Mouse (Mus musculus) macrophage (primary cell): ENCODE measurements around the gene Pex1. TPM values are rescaled to one million over a fixed set of nuclear protein-coding genes. Genes with fewer than 3 reads are reported as not detected.
A peak's percentile ranks its signal among the peaks of the same experiment; 100 is the strongest.
"Not testable (repeated sequence)": the region's sequence is repeated elsewhere in the genome, so short reads cannot be mapped to it uniquely, and the experiment has no call there.

Source experiments
- H3K27ac ChIP-seq: fragments of 350-480 bp; formaldehyde crosslinking; 2 replicates; pipeline ENCODE4 v1.9.0; 2021
- H3K36me3 ChIP-seq: fragments of 350-480 bp; formaldehyde crosslinking; 2 replicates; pipeline ENCODE4 v1.9.0; 2021; ENCODE audit errors: inconsistent target
- H3K4me3 ChIP-seq: fragments of 350-480 bp; formaldehyde crosslinking; 2 replicates; pipeline ENCODE4 v1.9.0; 2021; ENCODE audit errors: inconsistent target
- H3K79me2 ChIP-seq: fragments of 350-480 bp; formaldehyde crosslinking; 2 replicates; pipeline ENCODE4 v1.9.0; 2021; ENCODE audit errors: inconsistent target
- WGBS: methylation state at CpG from one replicate; pipeline ENCODE4 v1.1.7; 2026; ENCODE audit warnings: inconsistent platforms; ENCODE audit not compliant: missing documents; 5-methylcytosine and 5-hydroxymethylcytosine counted together
- polyA plus RNA-seq: library from polyadenylated mRNA; stranded (reverse); fragments of 250-400 nt; gene quantifications from 3 replicates; pipeline ENCODE4 v1.2.4, GENCODE M21; 2018; ENCODE audit warnings: inconsistent platforms

Pex1 gene
- polyA plus RNA-seq, 1 experiment from 2014 or later, result 7.6 TPM

DNA sequence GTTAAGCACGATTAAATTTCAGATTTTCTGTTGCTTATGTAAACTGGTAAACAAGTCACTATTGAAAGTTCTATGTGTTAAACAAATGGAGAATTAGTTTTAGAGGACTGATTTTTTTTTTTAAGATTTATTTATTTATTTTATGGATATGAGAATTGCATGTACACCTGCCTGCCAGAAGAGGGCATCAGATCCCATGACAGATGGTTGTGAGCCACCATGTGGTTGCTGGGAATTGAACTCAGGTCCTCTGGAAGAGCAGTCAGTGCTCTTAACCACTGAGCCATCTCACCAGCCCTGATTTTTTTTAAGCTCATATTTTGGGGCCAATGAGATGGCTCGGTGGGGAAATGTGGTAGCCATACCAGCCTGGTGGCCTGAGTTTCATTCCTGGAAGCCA is 16.0 kb downstream of the Pex1 start:
- not testable (repeated sequence) for H3K4me3 ChIP-seq, H3K79me2 ChIP-seq, H3K27ac ChIP-seq
- 100% methylated on average over 2 of the region's 2 CpGs for WGBS
- peaks cover 34% of the 10 kb centered on the region for H3K36me3 ChIP-seq

DNA sequence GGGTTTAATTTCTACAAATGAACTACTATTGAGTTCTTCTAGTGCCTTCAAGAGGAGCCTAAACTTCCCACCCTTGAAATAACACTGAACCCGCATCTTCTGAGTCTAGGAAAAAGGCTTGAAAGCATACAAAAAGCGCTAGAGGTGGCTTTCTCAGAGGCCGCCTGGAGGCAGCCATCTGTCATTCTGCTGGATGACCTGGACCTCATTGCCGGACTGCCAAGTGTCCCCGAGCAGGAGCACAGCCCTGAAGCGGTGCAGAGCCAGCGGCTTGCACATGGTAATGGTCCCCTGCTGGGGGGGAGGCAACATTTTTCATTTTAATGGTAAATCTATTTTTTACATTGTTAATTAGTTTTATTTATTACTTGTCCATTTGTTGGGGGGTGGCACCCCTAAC is 24.6 kb downstream of the Pex1 start:
- Histone ChIP-seq H3K27ac (no peak overlapping the region), H3K79me2 (no peaks in the 10 kb centered on the region), H3K36me3 (peaks cover 52% of the 10 kb centered on the region), H3K4me3 (no peak overlapping the region)
- WGBS, result 96% methylated on average over 7 of the region's 7 CpGs

DNA sequence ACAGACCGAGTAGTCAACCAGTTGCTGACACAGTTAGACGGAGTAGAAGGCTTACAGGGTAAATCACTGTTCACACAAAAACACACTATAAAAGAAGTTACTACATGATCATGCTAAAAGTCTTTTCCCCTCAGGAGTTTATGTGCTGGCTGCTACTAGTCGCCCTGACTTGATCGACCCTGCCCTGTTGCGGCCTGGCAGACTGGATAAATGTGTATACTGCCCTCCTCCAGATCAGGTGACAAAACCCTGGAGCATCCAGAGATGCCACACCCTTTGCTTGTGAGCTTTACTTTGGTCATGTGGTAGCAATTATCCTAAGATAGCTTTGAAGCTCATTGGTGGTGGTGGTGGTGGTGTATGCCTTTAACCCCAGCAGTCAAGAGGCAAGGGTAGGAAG is 34.2 kb downstream of the Pex1 start:
- Histone ChIP-seq H3K4me3 (no peak overlapping the region), H3K79me2 (no peaks in the 10 kb centered on the region), H3K36me3 (peaks cover 43% of the 10 kb centered on the region), H3K27ac (no peak overlapping the region)
- WGBS, result 100% methylated on average over 5 of the region's 5 CpGs

DNA sequence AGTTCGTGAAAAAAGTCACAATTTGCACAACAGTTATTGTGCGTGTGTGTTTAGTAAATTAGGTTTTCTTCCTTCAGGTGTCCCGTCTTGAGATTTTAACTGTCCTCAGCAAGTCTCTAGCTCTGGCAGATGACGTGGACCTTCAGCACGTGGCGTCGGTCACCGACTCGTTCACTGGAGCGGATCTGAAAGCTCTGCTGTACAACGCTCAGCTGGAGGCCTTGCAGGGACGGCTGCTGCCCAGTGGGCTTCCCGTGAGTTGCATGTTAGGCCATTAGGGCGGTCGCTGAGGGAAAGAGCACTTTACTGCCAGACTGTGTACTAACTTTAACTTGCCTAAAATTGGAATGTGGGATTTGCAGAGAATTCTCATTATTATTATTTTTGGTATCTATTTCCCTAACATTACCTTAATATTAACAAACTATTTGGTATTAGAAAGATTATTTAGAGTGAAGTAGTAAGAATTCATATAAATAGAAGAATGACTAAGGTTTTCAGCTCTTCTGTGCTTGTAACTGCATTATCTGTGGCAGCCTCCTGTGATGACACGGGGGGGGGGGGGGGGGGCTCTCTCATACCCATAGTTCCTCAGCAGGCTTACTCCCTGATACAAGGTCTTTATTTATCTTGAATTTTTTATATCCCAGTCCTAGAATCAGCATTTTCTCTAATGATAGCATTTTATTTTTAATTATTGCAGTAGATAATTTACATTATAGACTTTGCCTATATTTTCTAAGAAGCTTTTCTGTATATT is 35.8 kb downstream of the Pex1 start:
- 95% methylated on average over 16 of the region's 16 CpGs for WGBS
- no peaks in the 10 kb centered on the region for H3K79me2 ChIP-seq
- no peak overlapping the region for H3K27ac ChIP-seq
- no peak overlapping the region for H3K4me3 ChIP-seq
- peaks cover 39% of the 10 kb centered on the region for H3K36me3 ChIP-seq

GRCm38 (mm10) chr5:3632285-3632684 is 36.4 kb downstream of the Pex1 start:
- no peak overlapping the region for H3K4me3 ChIP-seq
- no peak overlapping the region for H3K27ac ChIP-seq
- WGBS, result 94% methylated on average over 5 of the region's 5 CpGs
- H3K36me3 ChIP-seq, result peaks cover 38% of the 10 kb centered on the region
- no peaks in the 10 kb centered on the region for H3K79me2 ChIP-seq

DNA sequence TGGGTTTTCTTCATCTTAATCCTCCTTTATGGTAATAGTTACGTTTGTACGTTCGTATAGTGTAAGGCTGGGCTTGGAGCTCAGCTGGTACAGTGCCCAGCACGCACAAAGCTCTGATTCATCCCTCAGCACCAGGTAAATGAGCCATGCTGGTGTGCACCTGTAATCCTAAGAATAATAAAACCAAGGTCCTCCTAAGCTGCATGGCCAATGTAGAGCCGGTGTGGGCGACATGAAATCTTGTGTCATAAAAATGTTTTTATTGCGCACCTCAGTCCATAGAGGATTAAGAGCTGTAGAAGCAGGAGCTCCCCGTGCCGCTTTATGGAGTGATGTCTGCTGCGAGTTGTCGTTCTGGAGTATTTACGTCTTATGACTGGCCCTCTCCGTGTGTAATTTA is 37.4 kb downstream of the Pex1 start:
- peaks cover 34% of the 10 kb centered on the region for H3K36me3 ChIP-seq
- H3K27ac ChIP-seq, result no peak overlapping the region

DNA sequence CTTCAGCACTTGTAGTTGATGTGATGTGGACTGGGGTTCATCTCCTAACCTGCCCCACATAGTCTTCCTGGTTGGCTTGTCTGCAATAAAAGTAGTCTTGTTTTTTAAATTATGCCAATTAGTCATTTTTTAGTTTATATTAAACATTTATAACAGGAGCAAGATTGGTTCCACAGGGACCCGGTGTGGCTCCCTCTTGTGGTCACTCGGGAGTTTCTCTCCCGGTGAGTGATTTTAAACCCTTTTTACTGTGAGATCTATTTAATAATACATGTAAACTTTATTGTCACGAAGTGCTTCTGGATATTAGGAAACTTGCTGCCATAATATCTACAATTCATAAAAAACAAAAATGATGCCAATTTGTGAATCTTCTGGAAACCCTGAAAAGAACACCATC is 38.1 kb downstream of the Pex1 start:
- Histone ChIP-seq H3K79me2 (no peaks in the 10 kb centered on the region), H3K36me3 (peaks cover 34% of the 10 kb centered on the region), H3K27ac (no peak overlapping the region), H3K4me3 (no peak overlapping the region)
- WGBS, result 88% methylated on average over 4 of the region's 4 CpGs

More for the DNA sequence above, 37.4 kb downstream of the Pex1 start:
- Histone ChIP-seq H3K79me2 (no peaks in the 10 kb centered on the region), H3K4me3 (no peak overlapping the region)
- 92% methylated on average over 13 of the region's 13 CpGs for WGBS

GRCm38 (mm10) chr5:3635286-3635685 is 39.4 kb downstream of the Pex1 start:
- Histone ChIP-seq H3K4me3 (no peak overlapping the region), H3K27ac (no peak overlapping the region), H3K79me2 (no peaks in the 10 kb centered on the region), H3K36me3 (peaks cover 31% of the 10 kb centered on the region)
- WGBS, result 89% methylated on average over 7 of the region's 8 CpGs

DNA sequence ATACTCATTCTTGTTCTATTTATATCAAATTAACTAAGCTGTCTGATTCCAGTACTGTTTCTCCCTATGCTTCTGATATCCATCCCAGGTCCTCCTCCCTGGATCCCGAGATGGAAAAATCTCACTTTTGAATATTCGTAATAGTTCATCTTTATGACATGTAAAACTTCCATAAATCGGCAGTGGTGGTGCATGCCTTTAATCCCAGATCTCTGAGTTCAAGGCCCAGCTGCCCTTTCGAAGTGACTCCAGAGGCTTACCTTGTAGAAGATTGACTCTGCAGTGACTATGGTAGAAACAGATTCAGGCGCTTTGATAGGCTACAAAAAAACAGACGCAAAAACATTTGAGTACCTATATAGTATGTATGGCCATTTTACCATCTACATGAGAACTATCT is 48.8 kb downstream of the Pex1 start:
- peaks cover 16% of the 10 kb centered on the region for H3K36me3 ChIP-seq
- 93% methylated on average over 6 of the region's 6 CpGs for WGBS
- peaks cover 38% of the 10 kb centered on the region for H3K79me2 ChIP-seq
- H3K27ac ChIP-seq, result no peak overlapping the region
- H3K4me3 ChIP-seq, result no peak overlapping the region

DNA sequence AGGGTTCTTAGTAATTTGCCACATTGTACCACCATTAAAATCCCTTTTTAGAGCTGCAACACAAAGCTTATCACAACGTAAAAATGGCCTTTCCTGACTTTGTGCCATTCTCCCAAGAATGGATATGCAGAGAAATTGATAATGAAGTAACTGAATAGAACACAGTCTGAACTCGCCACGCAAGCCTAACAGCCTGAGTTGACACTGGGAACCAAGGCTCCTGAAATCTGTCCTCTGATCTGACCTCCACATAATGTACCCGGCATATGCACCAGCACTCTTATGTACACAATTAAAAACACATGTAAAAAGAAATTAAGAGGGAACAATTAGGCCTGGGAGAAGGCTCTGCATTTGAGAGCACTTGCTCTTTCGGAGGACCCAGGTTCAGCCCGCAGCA is 49.5 kb downstream of the Pex1 start:
- H3K36me3 ChIP-seq, result peaks cover 14% of the 10 kb centered on the region
- 99% methylated on average over 6 of the region's 6 CpGs for WGBS
- H3K79me2 ChIP-seq, result peaks cover 38% of the 10 kb centered on the region
- no peak overlapping the region for H3K4me3 ChIP-seq
- H3K27ac ChIP-seq, result no peak overlapping the region

GRCm38 (mm10) chr5:3646539-3646938 is 50.7 kb downstream of the Pex1 start:
- Histone ChIP-seq H3K79me2 (peaks cover 38% of the 10 kb centered on the region), H3K27ac (peak overlapping the region; percentile 33; the same call in 1 of the 2 replicates), H3K4me3 (peak overlapping the region; percentile 56), H3K36me3 (peaks cover 4% of the 10 kb centered on the region; the same call in 1 of the 2 replicates)
- WGBS, result 17% methylated on average over 6 of the region's 6 CpGs

DNA sequence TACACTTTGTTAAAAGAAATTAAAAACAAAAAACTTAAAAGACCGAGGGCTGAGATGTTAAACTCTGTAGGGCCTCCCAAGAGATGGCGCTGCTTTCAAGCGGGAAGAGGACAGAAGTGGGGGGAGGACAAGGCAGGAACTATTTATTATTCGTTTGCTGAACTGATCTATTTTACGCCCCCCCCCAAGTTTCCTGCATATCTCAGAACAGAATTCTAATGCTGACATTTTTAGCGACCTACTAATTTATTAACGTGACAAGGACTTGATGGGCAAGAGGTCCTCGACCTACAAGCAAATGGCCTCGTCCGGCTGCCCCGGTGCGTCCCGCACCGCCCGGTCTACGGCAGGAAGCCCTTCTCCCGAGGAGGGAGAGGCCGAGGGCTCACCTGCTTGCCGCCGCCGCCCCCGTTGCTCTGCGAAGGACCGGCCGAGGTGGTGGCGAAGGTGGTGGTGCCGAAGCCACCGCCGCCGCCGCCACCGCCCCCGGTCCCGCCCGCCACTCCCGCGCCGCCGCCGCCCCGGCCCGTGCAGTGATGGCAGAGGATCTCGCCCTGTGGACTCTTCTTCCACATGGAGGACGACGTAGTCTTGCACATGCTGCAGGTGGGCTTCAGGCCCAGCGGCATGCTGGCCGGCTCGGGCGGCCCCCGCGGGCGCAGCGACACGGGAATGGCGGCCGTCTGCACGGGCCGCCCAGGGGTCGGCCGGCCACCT is 51.3 kb downstream of the Pex1 start:
- Histone ChIP-seq H3K27ac (peak overlapping the region; percentile 33; the same call in 1 of the 2 replicates), H3K79me2 (peaks cover 38% of the 10 kb centered on the region), H3K36me3 (no peaks in the 10 kb centered on the region), H3K4me3 (peak overlapping the region; percentile 56)
- under 1% methylated on average over 44 of the region's 60 CpGs for WGBS

DNA sequence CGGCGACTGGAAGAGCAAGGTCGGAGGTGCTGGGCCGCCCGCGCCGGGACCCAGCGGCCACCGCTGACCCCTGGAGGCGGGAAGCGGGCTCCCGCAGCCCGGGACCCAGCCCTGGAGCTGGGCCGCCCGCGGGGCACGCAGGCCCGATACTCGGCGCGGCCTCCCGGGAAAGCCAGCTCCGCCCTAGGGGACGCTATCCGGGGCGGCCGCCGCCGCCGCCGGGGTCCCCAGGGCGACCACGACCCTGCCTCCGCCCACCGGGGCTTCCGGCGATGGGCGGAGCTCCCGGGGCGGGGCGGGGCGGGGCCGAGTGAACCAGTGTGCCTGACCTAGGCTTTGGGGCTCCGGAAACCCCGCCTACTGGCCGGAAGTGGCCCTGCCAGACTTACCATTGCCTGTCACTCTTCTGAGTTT is 51.8 kb downstream of the Pex1 start:
- H3K4me3 ChIP-seq, result no peak overlapping the region
- peaks cover 38% of the 10 kb centered on the region for H3K79me2 ChIP-seq
- no peaks in the 10 kb centered on the region for H3K36me3 ChIP-seq
- no peak overlapping the region for H3K27ac ChIP-seq
- WGBS, result 0% methylated on average over 26 of the region's 46 CpGs

GRCm38 (mm10) chr5:3648206-3648848 is 52.5 kb downstream of the Pex1 start:
- Histone ChIP-seq H3K79me2 (peaks cover 36% of the 10 kb centered on the region), H3K4me3 (no peak overlapping the region)
- WGBS, result 50% methylated on average over 4 of the region's 4 CpGs

DNA sequence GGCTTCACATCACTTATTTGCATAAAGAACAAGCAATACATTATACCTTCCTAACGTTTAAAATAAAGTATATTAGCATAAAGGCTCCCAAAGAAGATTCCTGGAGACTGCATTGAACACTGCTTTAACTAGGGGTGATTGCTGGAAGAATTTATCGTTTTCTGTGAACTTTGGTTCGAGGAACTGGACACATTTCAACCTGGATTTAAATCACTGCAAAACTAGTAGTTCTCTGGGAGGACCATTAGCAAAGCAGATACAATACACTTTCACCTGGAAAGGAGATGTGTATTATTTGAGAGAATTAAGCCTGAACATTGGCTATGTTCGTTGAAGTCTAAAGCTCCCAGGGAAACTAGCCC is 53.0 kb downstream of the Pex1 start:
- no peaks in the 10 kb centered on the region for H3K36me3 ChIP-seq
- peaks cover 30% of the 10 kb centered on the region for H3K79me2 ChIP-seq
- 64% methylated on average over 4 of the region's 4 CpGs for WGBS
- no peak overlapping the region for H3K27ac ChIP-seq
- no peak overlapping the region for H3K4me3 ChIP-seq

More at GRCm38 (mm10) chr5:3648206-3648848, 52.5 kb downstream of the Pex1 start:
- H3K27ac ChIP-seq, result no peak overlapping the region
- no peaks in the 10 kb centered on the region for H3K36me3 ChIP-seq
